Mouse (Mus musculus): ENCODE measurements around the gene Mapk10. TPM values are rescaled to one million over a fixed set of nuclear protein-coding genes. Genes with fewer than 3 reads are reported as not detected.

The Mapk10 gene
- total and polyA plus RNA-seq, 3 experiments: 0.27 TPM; not detected in 2

DNA sequence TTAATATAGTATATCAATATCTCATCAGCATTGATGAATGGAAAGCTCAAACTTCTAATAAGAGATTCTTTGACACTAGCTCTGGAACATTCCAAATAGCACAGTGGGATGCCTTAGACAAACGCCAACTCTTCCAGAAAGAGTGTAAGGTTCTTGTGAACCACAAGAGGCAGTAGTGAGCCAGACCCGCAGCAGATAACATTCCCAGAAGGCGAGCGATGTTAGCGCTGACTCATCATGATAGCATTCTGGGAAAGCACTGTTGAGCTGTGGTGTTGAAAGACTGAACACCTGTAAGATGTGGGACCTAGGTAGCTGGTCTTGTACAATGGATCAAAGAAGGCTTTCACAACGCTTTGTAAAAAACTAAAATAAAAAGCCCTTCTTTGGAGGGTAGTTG lies 78.3 kb downstream of the Mapk10 start:
- TF ChIP-seq CTCF (IDR thresholded peaks at IDR 0.05; ENCODE audit: low read depth, low read length) (no peak), GATA2 (IDR thresholded peaks at IDR 0.05; ENCODE audit: borderline replicate concordance, low read depth, low read length) (no peak), TAL1 (conservative IDR thresholded peaks at IDR 0.05; ENCODE audit: low read depth, low read length) (no peak), POLR2AphosphoS5 (IDR thresholded peaks at IDR 0.05; ENCODE audit: insufficient replicate concordance, low read depth, low read length) (no peak), GATA1 (IDR thresholded peaks at IDR 0.05; ENCODE audit: borderline replicate concordance, low read length) (no peak)
- H3K4me3 ChIP-seq (ENCODE audit: low read depth, low read length): no peak overlapping the region
- H3K27me3 ChIP-seq (ENCODE audit: insufficient read depth, low read length): no peaks in the 10 kb centered on the region
- ATAC-seq (ENCODE audit: extremely low read depth, insufficient number of reproducible peaks, low FRiP score, poor library complexity, severe bottlenecking) (no peak), DNase-seq (ENCODE audit: low spot score) (no peak)
- H3K9me3 ChIP-seq (replicated peaks): peaks cover 47% of the 10 kb centered on the region
- H3K36me3 ChIP-seq (replicated peaks): no peaks in the 10 kb centered on the region
- no peaks in the 10 kb centered on the region for H3K4me1 ChIP-seq (ENCODE audit: insufficient read depth, low read depth, low read length)

DNA sequence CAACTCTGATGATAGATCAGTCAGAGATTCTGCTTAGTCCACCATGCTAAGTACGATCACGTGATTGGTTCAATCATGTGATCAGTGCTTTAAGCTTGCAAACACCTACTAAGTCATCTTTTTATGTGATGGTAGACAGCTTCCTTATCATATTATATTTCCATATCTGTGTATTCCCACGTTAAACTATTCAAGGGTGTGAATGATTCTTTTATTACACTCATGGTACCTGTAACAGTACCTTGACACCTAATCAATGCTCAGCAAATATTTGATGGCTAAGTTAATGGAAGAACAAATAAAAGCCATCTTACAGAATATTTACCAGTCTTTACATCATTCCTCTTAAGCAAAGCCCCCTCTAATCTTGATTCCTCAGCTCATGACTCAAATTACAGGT lies 91.5 kb downstream of the Mapk10 start:
- peaks cover 31% of the 10 kb centered on the region for H3K9me3 ChIP-seq (replicated peaks)
- H3K36me3 ChIP-seq (replicated peaks): no peaks in the 10 kb centered on the region
- H3K4me1 ChIP-seq (ENCODE audit: insufficient read depth, low read depth, low read length): no peaks in the 10 kb centered on the region
- no peaks in the 10 kb centered on the region for H3K27me3 ChIP-seq (ENCODE audit: insufficient read depth, low read length)
- no peak overlapping the region for H3K4me3 ChIP-seq (ENCODE audit: low read depth, low read length)
- no peak for ATAC-seq (ENCODE audit: extremely low read depth, insufficient number of reproducible peaks, low FRiP score, poor library complexity, severe bottlenecking)
- TF ChIP-seq GATA1 (IDR thresholded peaks at IDR 0.05; ENCODE audit: borderline replicate concordance, low read length) (no peak), TAL1 (conservative IDR thresholded peaks at IDR 0.05; ENCODE audit: low read depth, low read length) (no peak), POLR2AphosphoS5 (IDR thresholded peaks at IDR 0.05; ENCODE audit: insufficient replicate concordance, low read depth, low read length) (no peak), CTCF (IDR thresholded peaks at IDR 0.05; ENCODE audit: low read depth, low read length) (no peak), GATA2 (IDR thresholded peaks at IDR 0.05; ENCODE audit: borderline replicate concordance, low read depth, low read length) (no peak)
- no peak for DNase-seq (ENCODE audit: low spot score)

DNA sequence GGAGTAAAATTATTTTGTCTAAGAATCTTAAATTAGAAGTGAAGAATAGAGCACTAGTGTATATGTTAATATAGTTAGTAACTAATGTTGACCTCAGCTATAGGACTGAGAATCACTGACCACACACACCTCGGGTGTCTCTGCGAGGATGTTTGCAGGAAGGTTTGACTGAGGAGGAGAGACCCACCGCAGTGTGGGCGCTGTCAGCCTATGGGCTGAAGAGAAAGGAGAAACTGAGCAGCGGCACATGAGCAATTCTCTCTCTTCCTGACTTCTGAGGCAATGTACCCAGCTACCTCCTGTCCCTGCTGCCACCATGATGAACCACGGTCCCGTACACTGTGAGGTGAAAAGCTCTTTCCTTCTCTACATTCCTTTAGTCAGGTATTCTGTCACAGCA lies 95.6 kb downstream of the Mapk10 start:
- ATAC-seq (ENCODE audit: extremely low read depth, insufficient number of reproducible peaks, low FRiP score, poor library complexity, severe bottlenecking) (no peak), DNase-seq (ENCODE audit: low spot score) (no peak)
- TF ChIP-seq GATA1 (IDR thresholded peaks at IDR 0.05; ENCODE audit: borderline replicate concordance, low read length) (no peak), POLR2AphosphoS5 (IDR thresholded peaks at IDR 0.05; ENCODE audit: insufficient replicate concordance, low read depth, low read length) (no peak), CTCF (IDR thresholded peaks at IDR 0.05; ENCODE audit: low read depth, low read length) (no peak), TAL1 (conservative IDR thresholded peaks at IDR 0.05; ENCODE audit: low read depth, low read length) (no peak), GATA2 (IDR thresholded peaks at IDR 0.05; ENCODE audit: borderline replicate concordance, low read depth, low read length) (no peak)
- no peaks in the 10 kb centered on the region for H3K36me3 ChIP-seq (replicated peaks)
- no peaks in the 10 kb centered on the region for H3K4me1 ChIP-seq (ENCODE audit: insufficient read depth, low read depth, low read length)
- no peaks in the 10 kb centered on the region for H3K27me3 ChIP-seq (ENCODE audit: insufficient read depth, low read length)
- H3K4me3 ChIP-seq (ENCODE audit: low read depth, low read length): no peak overlapping the region
- peaks cover 43% of the 10 kb centered on the region for H3K9me3 ChIP-seq (replicated peaks)

DNA sequence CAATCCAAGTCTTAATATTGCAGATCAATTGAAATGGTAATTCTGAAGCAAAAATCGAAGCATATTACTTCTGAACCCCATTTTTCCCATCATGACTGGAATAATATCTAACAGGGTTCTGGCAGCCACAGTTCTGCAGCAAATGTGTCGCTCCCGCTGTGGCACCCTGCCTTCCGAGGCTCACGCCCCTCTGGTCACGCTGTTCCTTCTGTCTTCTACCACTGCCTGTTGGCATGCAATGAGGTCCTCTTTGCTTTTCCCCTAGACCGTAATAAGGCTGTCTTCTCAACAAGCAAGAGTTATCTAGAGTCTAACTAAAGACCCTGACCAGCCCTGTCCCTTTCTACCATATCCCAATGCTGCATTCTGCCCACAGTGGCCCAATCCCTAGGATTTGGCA lies 98.7 kb downstream of the Mapk10 start:
- H3K27me3 ChIP-seq (ENCODE audit: insufficient read depth, low read length): no peaks in the 10 kb centered on the region
- H3K4me3 ChIP-seq (ENCODE audit: low read depth, low read length): no peak overlapping the region
- no peaks in the 10 kb centered on the region for H3K36me3 ChIP-seq (replicated peaks)
- H3K4me1 ChIP-seq (ENCODE audit: insufficient read depth, low read depth, low read length): no peaks in the 10 kb centered on the region
- no peak for TF ChIP-seq TAL1 (conservative IDR thresholded peaks at IDR 0.05; ENCODE audit: low read depth, low read length)
- TF ChIP-seq GATA1 (IDR thresholded peaks at IDR 0.05; ENCODE audit: borderline replicate concordance, low read length): no peak
- no peak for TF ChIP-seq CTCF (IDR thresholded peaks at IDR 0.05; ENCODE audit: low read depth, low read length)
- no peak for TF ChIP-seq POLR2AphosphoS5 (IDR thresholded peaks at IDR 0.05; ENCODE audit: insufficient replicate concordance, low read depth, low read length)
- TF ChIP-seq GATA2 (IDR thresholded peaks at IDR 0.05; ENCODE audit: borderline replicate concordance, low read depth, low read length): no peak
- no peak for DNase-seq (ENCODE audit: low spot score)
- H3K9me3 ChIP-seq (replicated peaks): peaks cover 48% of the 10 kb centered on the region
- ATAC-seq (ENCODE audit: extremely low read depth, insufficient number of reproducible peaks, low FRiP score, poor library complexity, severe bottlenecking): no peak

DNA sequence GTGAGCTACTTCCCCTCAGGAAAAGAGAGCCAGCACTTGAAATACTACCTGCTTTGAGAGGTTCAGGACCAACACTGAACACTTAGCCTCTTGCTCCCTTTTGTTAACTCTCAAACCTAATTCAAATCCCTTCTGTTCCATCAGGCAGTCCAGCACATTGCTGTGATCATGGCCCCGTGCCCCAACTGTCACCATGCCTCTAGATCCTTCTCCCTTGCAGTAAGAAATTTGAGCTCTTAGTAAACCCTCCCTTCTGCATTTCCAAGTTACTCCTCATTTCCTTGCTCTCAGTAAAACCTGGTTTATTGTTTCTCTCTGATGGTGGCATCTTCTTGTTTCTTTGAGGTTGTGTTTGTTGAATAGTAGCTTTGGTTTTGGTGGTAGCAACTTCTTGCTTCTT lies 101.7 kb downstream of the Mapk10 start:
- no peak for TF ChIP-seq GATA2 (IDR thresholded peaks at IDR 0.05; ENCODE audit: borderline replicate concordance, low read depth, low read length)
- no peak for TF ChIP-seq GATA1 (IDR thresholded peaks at IDR 0.05; ENCODE audit: borderline replicate concordance, low read length)
- DNase-seq (ENCODE audit: low spot score) (no peak), ATAC-seq (ENCODE audit: extremely low read depth, insufficient number of reproducible peaks, low FRiP score, poor library complexity, severe bottlenecking) (no peak)
- H3K9me3 ChIP-seq (replicated peaks): peaks cover 47% of the 10 kb centered on the region
- no peaks in the 10 kb centered on the region for H3K4me1 ChIP-seq (ENCODE audit: insufficient read depth, low read depth, low read length)
- no peaks in the 10 kb centered on the region for H3K27me3 ChIP-seq (ENCODE audit: insufficient read depth, low read length)
- H3K4me3 ChIP-seq (ENCODE audit: low read depth, low read length): no peak overlapping the region
- no peaks in the 10 kb centered on the region for H3K36me3 ChIP-seq (replicated peaks)

DNA sequence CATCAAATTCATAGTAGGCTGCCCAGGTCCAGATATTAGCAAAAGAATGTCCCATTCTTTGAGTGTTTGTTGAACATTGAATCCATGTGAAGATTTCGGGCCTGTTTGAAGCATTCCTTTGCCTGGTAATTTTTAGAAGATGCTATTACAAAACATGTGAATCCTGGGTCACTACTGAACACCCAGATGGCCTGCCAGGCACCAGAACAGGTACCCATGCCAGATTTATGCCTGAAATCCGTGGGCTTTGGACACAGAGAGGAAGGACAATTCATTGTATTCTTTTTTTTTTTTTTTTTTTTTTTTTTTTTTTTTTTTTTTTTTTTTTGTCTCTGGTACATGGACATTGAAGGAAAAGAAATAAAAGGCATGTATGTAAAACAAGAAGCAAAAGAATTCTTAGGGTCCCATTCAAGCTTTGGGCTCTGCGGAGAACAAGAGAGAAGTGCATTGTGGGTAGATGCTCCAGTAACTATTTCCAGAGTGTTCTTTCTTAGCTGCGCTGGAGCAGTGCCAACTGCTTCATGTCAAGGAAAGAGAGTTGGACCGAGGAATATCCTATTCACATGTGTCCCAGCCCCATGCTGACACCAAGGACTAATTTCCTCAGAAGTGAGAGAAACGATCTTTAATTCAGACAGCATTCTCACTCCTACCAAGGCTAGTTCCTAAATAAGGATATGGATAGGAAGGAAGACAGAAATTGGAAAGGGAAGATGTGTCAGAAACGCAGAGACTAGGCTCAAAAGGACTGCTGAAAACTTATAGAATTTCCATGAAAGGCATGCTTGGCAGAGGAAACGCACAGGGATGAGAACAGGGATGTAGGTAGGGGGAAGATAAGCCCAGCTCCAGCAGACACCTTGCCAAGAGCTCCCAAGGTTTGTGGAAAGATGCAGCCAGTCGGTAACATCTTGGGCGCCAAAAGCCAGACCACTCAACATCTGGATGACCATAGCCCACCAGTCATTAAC lies 105.4 kb downstream of the Mapk10 start:
- ATAC-seq (ENCODE audit: extremely low read depth, insufficient number of reproducible peaks, low FRiP score, poor library complexity, severe bottlenecking) (no peak), DNase-seq (ENCODE audit: low spot score) (no peak)
- TF ChIP-seq GATA2 (IDR thresholded peaks at IDR 0.05; ENCODE audit: borderline replicate concordance, low read depth, low read length): no peak
- TF ChIP-seq CTCF (IDR thresholded peaks at IDR 0.05; ENCODE audit: low read depth, low read length): no peak
- TF ChIP-seq GATA1 (IDR thresholded peaks at IDR 0.05; ENCODE audit: borderline replicate concordance, low read length): no peak
- TF ChIP-seq TAL1 (conservative IDR thresholded peaks at IDR 0.05; ENCODE audit: low read depth, low read length): no peak
- no peak for TF ChIP-seq POLR2AphosphoS5 (IDR thresholded peaks at IDR 0.05; ENCODE audit: insufficient replicate concordance, low read depth, low read length)
- H3K9me3 ChIP-seq (replicated peaks): peaks cover 39% of the 10 kb centered on the region
- H3K4me3 ChIP-seq (ENCODE audit: low read depth, low read length): no peak overlapping the region
- no peaks in the 10 kb centered on the region for H3K4me1 ChIP-seq (ENCODE audit: insufficient read depth, low read depth, low read length)
- H3K27me3 ChIP-seq (ENCODE audit: insufficient read depth, low read length): no peaks in the 10 kb centered on the region
- H3K36me3 ChIP-seq (replicated peaks): no peaks in the 10 kb centered on the region

Data from G1E (cell line).